Mouse (Mus musculus) heart, adult 8-10 months (tissue): ENCODE measurements around the gene Ccdc189. TPM values are rescaled to one million over a fixed set of nuclear protein-coding genes. Genes with fewer than 3 reads are reported as not detected.

ENCODE experiments used
- DNase-seq: peaks from one replicate; pipeline ENCODE4 v3.0.0; 2022; ENCODE audit warnings: low spot score
- total RNA-seq, 4 experiments: library from RNA; stranded (reverse); gene quantifications; 2 replicates each; pipeline ENCODE4 v1.2.4; 2022

The Ccdc189 gene
- total RNA-seq, 4 experiments from 2014 or later = 10.1 to 15.2 (median 14.4) TPM

GRCm38 (mm10) chr7:127592575-127592974 is 4.2 kb upstream of the Ccdc189 start:
- DNase-seq = no peak

GRCm38 (mm10) chr7:127591108-127591507 is 2.7 kb upstream of the Ccdc189 start:
- no peak for DNase-seq

- DNase-seq = no peak
These were observed 1.2 kb upstream of the Ccdc189 start for GRCm38 (mm10) chr7:127589637-127590036.

- DNase-seq = no peak
These were observed 506 bp upstream of the Ccdc189 start for GRCm38 (mm10) chr7:127588901-127589300.

GRCm38 (mm10) chr7:127587196-127587595 is 1.2 kb downstream of the Ccdc189 start:
- no peak for DNase-seq

GRCm38 (mm10) chr7:127586149-127586548 is 2.2 kb downstream of the Ccdc189 start:
- no peak for DNase-seq

GRCm38 (mm10) chr7:127585031-127585430 is 3.4 kb downstream of the Ccdc189 start:
- DNase-seq = no peak

- no peak for DNase-seq
These were observed 5.1 kb downstream of the Ccdc189 start for GRCm38 (mm10) chr7:127583260-127583659.

GRCm38 (mm10) chr7:127574115-127574514 is 14.3 kb downstream of the Ccdc189 start:
- no peak for DNase-seq

GRCm38 (mm10) chr7:127573503-127574008 is 14.8 kb downstream of the Ccdc189 start:
- DNase-seq = no peak

- DNase-seq = peak; percentile 99
These were observed 15.4 kb downstream of the Ccdc189 start, which contains the start of gene Phkg2 for GRCm38 (mm10) chr7:127572895-127573471. Gene Phkg2, plus strand, starts transcription at chr7:127573340.

GRCm38 (mm10) chr7:127564381-127565150 is 23.8 kb downstream of the Ccdc189 start:
- DNase-seq = peak; percentile 55

GRCm38 (mm10) chr7:127561340-127561858 is 27.0 kb downstream of the Ccdc189 start, which contains the start of gene Tmem265:
Gene Tmem265, plus strand, starts transcription at chr7:127561390.
- DNase-seq = no peak

- DNase-seq = no peak
These were observed 27.8 kb downstream of the Ccdc189 start for GRCm38 (mm10) chr7:127560580-127560979.

GRCm38 (mm10) chr7:127551558-127551957 is 36.8 kb downstream of the Ccdc189 start:
- DNase-seq = no peak

GRCm38 (mm10) chr7:127549116-127549835 is 39.1 kb downstream of the Ccdc189 start:
- DNase-seq = peak; percentile 53

- DNase-seq = peak; percentile 28
These were observed 46.7 kb downstream of the Ccdc189 start for GRCm38 (mm10) chr7:127541671-127542070.

Other genes starting within 250 kb of the Ccdc189 start
- gene Zfp768, start 243.0 kb downstream of the Ccdc189 start, total RNA-seq = 10 to 100 TPM; 37.1 to 43.4 (median 41.5) TPM
- gene Zfp747, start 212.5 kb downstream of the Ccdc189 start, total RNA-seq = 1 to 10 TPM; 3.2 to 4.3 (median 3.7) TPM
- 1 to 10 TPM; 1.8 to 2.5 (median 2.0) TPM for gene 9130019O22Rik, start 201.4 kb downstream of the Ccdc189 start, total RNA-seq
- 1 to 10 TPM; 2.9 to 5.1 (median 3.9) TPM for gene E430018J23Rik, start 195.0 kb downstream of the Ccdc189 start, total RNA-seq
- 1 to 10 TPM; 2.3 to 4.4 (median 3.2) TPM for gene Zfp764, start 181.8 kb downstream of the Ccdc189 start, total RNA-seq
- gene Zfp688, start 166.5 kb downstream of the Ccdc189 start, total RNA-seq = 1 to 10 TPM; 4.2 to 4.8 (median 4.3) TPM
- gene Zfp689, start 139.4 kb downstream of the Ccdc189 start, total RNA-seq = 1 to 10 TPM; 1.2 to 2.1 (median 1.4) TPM
- gene Prr14, start 129.0 kb downstream of the Ccdc189 start, total RNA-seq = 10 to 100 TPM; 25.6 to 27.9 (median 27.3) TPM
- gene Fbrs, start 109.4 kb downstream of the Ccdc189 start, total RNA-seq = 10 to 100 TPM; 27.5 to 36.1 (median 30.5) TPM
- 10 to 100 TPM; 51.8 to 60.5 (median 55.2) TPM for gene Srcap, start 76.6 kb downstream of the Ccdc189 start, total RNA-seq
- 10 to 100 TPM in 2 of 4 experiments, 1 to 10 TPM in 2; 8.8 to 10.9 (median 10.2) TPM for gene Gm42715, start 69.0 kb downstream of the Ccdc189 start, total RNA-seq
- gene Tmem265, start 27.2 kb downstream of the Ccdc189 start, total RNA-seq = not detected
- 10 to 100 TPM; 12.1 to 20.9 (median 17.3) TPM for gene Phkg2, start 15.3 kb downstream of the Ccdc189 start, total RNA-seq
- 10 to 100 TPM; 38.1 to 42.6 (median 40.3) TPM for gene Rnf40, start 172 bp upstream of the Ccdc189 start, total RNA-seq
- gene Zfp629, start 27.2 kb upstream of the Ccdc189 start, total RNA-seq = 10 to 100 TPM; 19.9 to 23.4 (median 20.0) TPM
- gene Bcl7c, start 120.3 kb upstream of the Ccdc189 start, total RNA-seq = 10 to 100 TPM; 37.6 to 44.6 (median 41.4) TPM
- gene Ctf1, start 124.1 kb upstream of the Ccdc189 start, total RNA-seq = 10 to 100 TPM in 3 of 4 experiments, 1 to 10 TPM in 1; 9.4 to 12.3 (median 10.2) TPM
- gene Ctf2, start 143.6 kb upstream of the Ccdc189 start, total RNA-seq = not detected
- gene Fbxl19, start 155.9 kb upstream of the Ccdc189 start, total RNA-seq = 1 to 10 TPM; 1.9 to 4.9 (median 3.2) TPM
- 10 to 100 TPM; 20.0 to 26.6 (median 24.7) TPM for gene Orai3, start 181.2 kb upstream of the Ccdc189 start, total RNA-seq
- gene Setd1a, start 188.1 kb upstream of the Ccdc189 start, total RNA-seq = 10 to 100 TPM; 15.4 to 23.1 (median 17.9) TPM
- 1 to 10 TPM; 1.9 to 3.3 (median 2.7) TPM for gene Gm49388, start 197.0 kb upstream of the Ccdc189 start, total RNA-seq
- gene Hsd3b7, start 212.0 kb upstream of the Ccdc189 start, total RNA-seq = 10 to 100 TPM; 11.8 to 14.5 (median 12.7) TPM
- 10 to 100 TPM; 61.9 to 68.0 (median 66.0) TPM for gene Stx4a, start 235.7 kb upstream of the Ccdc189 start, total RNA-seq
- gene Stx1b, start 236.0 kb upstream of the Ccdc189 start, total RNA-seq = under 1 TPM; 0.27 to 0.66 (median 0.51) TPM